12 mouse cellular contexts compared by ENCODE assay signal in the genomic region with DNA sequence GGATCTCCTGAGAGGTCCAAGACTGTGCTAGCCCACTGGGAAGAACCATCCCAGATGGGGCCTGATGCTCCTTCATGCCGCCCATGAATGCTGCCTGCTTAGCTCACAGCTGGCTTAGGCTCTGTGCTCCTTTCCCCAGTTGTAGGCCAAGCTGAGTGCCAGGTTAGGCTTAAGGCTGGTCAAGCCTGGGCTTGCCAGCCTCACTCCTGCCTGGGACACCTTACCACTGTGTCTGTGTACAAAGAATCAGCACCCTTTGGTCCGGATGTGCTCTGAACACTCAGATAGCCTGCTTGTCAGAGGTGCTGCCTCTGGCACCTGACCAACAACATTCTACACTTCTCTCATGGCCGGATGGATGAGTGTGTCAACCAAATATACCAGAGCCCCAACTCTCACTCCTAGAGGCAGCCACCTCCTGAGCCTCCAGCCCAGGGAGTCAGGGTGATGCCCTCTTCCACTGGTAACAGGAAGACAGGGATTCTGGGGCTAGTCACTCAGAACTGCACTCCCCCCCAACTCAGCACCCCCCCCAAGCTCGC. TPM values are rescaled to one million over a fixed set of nuclear protein-coding genes. Genes with fewer than 3 reads are reported as not detected.
DNase-seq lines count a peak whose midpoint lies in the region; ATAC-seq and TF ChIP-seq lines count a peak whose summit lies in the region.
"Had no signal": no experiment of that assay in that cellular context is flagged by ENCODE, and none has a peak within 500 bp of the region (broad histone marks: within the 10 kb centered on the region; RNA-seq: fewer than 3 reads in every experiment).

No protein-coding gene starts in this region.

- peaks cover 9% of the 10 kb centered on the region for H3K4me1 ChIP-seq in heart, embryonic 16.5 days (ENCODE audit: control insufficient read depth, insufficient read depth, low read length)
- H3K4me1 ChIP-seq in heart, embryonic 11.5 days (ENCODE audit: control insufficient read depth, insufficient read depth, low read length): peaks cover 21% of the 10 kb centered on the region
- H3K4me1 ChIP-seq in lung, embryonic 15.5 days: peaks cover 90% of the 10 kb centered on the region
- peaks cover 36% of the 10 kb centered on the region for H3K4me1 ChIP-seq in lung, adult 2 months (ENCODE audit: control insufficient read depth, insufficient read depth, low read length)
- H3K4me1 ChIP-seq in embryonic facial prominence, embryonic 12.5 days: peaks cover 18% of the 10 kb centered on the region
- peaks cover 60% of the 10 kb centered on the region for H3K4me1 ChIP-seq in stomach, embryonic 15.5 days

- H3K36me3 ChIP-seq in heart, embryonic 16.5 days (ENCODE audit: control insufficient read depth, insufficient read depth): no peaks in the 10 kb centered on the region
- H3K36me3 ChIP-seq in heart, embryonic 11.5 days (ENCODE audit: control insufficient read depth, insufficient read depth, low read length): no peaks in the 10 kb centered on the region
- H3K36me3 ChIP-seq in lung, embryonic 15.5 days: no peaks in the 10 kb centered on the region
- no peaks in the 10 kb centered on the region for H3K36me3 ChIP-seq in embryonic facial prominence, embryonic 12.5 days
- H3K36me3 ChIP-seq in stomach, embryonic 15.5 days: no peaks in the 10 kb centered on the region

- H3K27ac ChIP-seq in heart, embryonic 16.5 days (ENCODE audit: low read length): 0 out of 2 replicates have a peak overlapping the region, but pooled peaks have one; percentile 9
- H3K27ac ChIP-seq in heart, embryonic 11.5 days (ENCODE audit: low read depth, low read length): no peak overlapping the region
- H3K27ac ChIP-seq in lung, embryonic 15.5 days: peak overlapping the region; percentile 80
- 0 out of 2 replicates have a peak overlapping the region, but pooled peaks have one; percentile 3 for H3K27ac ChIP-seq in embryonic facial prominence, embryonic 12.5 days
- H3K27ac ChIP-seq in stomach, embryonic 15.5 days: peak overlapping the region; percentile 32; the same call in 1 of the 2 replicates

- H3K9ac ChIP-seq in heart, embryonic 16.5 days (ENCODE audit: low read length): no peak overlapping the region
- no peak overlapping the region for H3K9ac ChIP-seq in heart, embryonic 11.5 days (ENCODE audit: low read depth, low read length)
- no peak overlapping the region for H3K9ac ChIP-seq in lung, embryonic 15.5 days
- no peak overlapping the region for H3K9ac ChIP-seq in embryonic facial prominence, embryonic 12.5 days
- H3K9ac ChIP-seq in stomach, embryonic 15.5 days: no peak overlapping the region

- no peaks in the 10 kb centered on the region for H3K27me3 ChIP-seq in heart, embryonic 16.5 days (ENCODE audit: control insufficient read depth, insufficient read depth, low read length)
- H3K27me3 ChIP-seq in heart, embryonic 11.5 days (ENCODE audit: control insufficient read depth, insufficient read depth, low read length): no peaks in the 10 kb centered on the region; the same call in 1 of the 2 replicates
- no peaks in the 10 kb centered on the region for H3K27me3 ChIP-seq in lung, embryonic 15.5 days
- no peaks in the 10 kb centered on the region for H3K27me3 ChIP-seq in embryonic facial prominence, embryonic 12.5 days
- no peaks in the 10 kb centered on the region for H3K27me3 ChIP-seq in stomach, embryonic 15.5 days (replicated peaks)

- H3K4me3 ChIP-seq in heart, embryonic 16.5 days (ENCODE audit: low read length): no peak overlapping the region
- H3K4me3 ChIP-seq in heart, embryonic 11.5 days (ENCODE audit: low read depth, low read length): no peak overlapping the region
- H3K4me3 ChIP-seq in lung, embryonic 15.5 days: no peak overlapping the region
- no peak overlapping the region for H3K4me3 ChIP-seq in lung, adult 2 months (replicated peaks; ENCODE audit: extremely low read depth, low read depth, low read length)
- no peak overlapping the region for H3K4me3 ChIP-seq in embryonic facial prominence, embryonic 12.5 days
- no peak overlapping the region for H3K4me3 ChIP-seq in stomach, embryonic 15.5 days (replicated peaks)
- H3K4me3 ChIP-seq: erythroblast, embryonic 14.5 days had no signal

- peak; percentile 49 for ATAC-seq in heart, embryonic 16.5 days (replicated peaks; ENCODE audit: extremely low read depth, insufficient read depth, low FRiP score)
- no peak for ATAC-seq in heart, embryonic 11.5 days (replicated peaks; ENCODE audit: insufficient number of reproducible peaks, low FRiP score, low TSS enrichment)
- ATAC-seq in lung, embryonic 15.5 days (ENCODE audit: borderline replicate concordance, extremely low read depth, low FRiP score, low TSS enrichment): 0 out of 2 replicates have a peak, but pooled peaks have one; percentile 4
- ATAC-seq in embryonic facial prominence, embryonic 12.5 days (ENCODE audit: insufficient number of reproducible peaks, insufficient read depth, low FRiP score, low TSS enrichment): no peak
- no peak for ATAC-seq in stomach, embryonic 15.5 days (ENCODE audit: insufficient read depth, low FRiP score, low read depth)

- DNase-seq in lung, adult 2 months: no peak
- no peak for DNase-seq in c-Kit-positive CD71-positive TER-119-positive erythroid progenitor cells, embryonic 14.5 days (ENCODE audit: low spot score)
- no peak for DNase-seq in cerebellum, postnatal 4 days (ENCODE audit: low spot score in 2 of 2)
- DNase-seq: cerebellum, postnatal 10 days; layer of hippocampus, postnatal 36 days; thymus, postnatal 25 days had no signal

- H3K9me3 ChIP-seq in heart, embryonic 16.5 days (replicated peaks; ENCODE audit: control insufficient read depth, low read length): no peaks in the 10 kb centered on the region
- H3K9me3 ChIP-seq in heart, embryonic 11.5 days (replicated peaks; ENCODE audit: control insufficient read depth, low read length): no peaks in the 10 kb centered on the region
- no peaks in the 10 kb centered on the region for H3K9me3 ChIP-seq in lung, embryonic 15.5 days
- H3K9me3 ChIP-seq in embryonic facial prominence, embryonic 12.5 days: no peaks in the 10 kb centered on the region
- H3K9me3 ChIP-seq in stomach, embryonic 15.5 days: no peaks in the 10 kb centered on the region

- no peak for TF ChIP-seq CTCF in lung, adult 2 months (IDR thresholded peaks at IDR 0.05; ENCODE audit: insufficient read depth, low read length)

- TF ChIP-seq POLR2A in lung, adult 2 months (IDR thresholded peaks at IDR 0.05; ENCODE audit: borderline replicate concordance, extremely low read depth, low read depth, low read length): no peak

- 43% methylated on average over 4 of the region's 4 CpGs for WGBS in heart, embryonic 16.5 days
- 64% methylated on average over 4 of the region's 4 CpGs for WGBS in heart, embryonic 11.5 days (ENCODE audit: insufficient replicate concordance)
- 47% methylated on average over 4 of the region's 4 CpGs for whole genome bisulfite sequencing in lung, embryonic 15.5 days
- WGBS in lung, adult 2 months: 59% methylated on average over 4 of the region's 4 CpGs
- 58% methylated on average over 4 of the region's 4 CpGs for WGBS in embryonic facial prominence, embryonic 12.5 days
- WGBS in stomach, embryonic 15.5 days: 61% methylated on average over 4 of the region's 4 CpGs

- H3K4me2 ChIP-seq in heart, embryonic 16.5 days (ENCODE audit: low read depth, low read length): no peak overlapping the region
- H3K4me2 ChIP-seq in heart, embryonic 11.5 days: no peak overlapping the region
- no peak overlapping the region for H3K4me2 ChIP-seq in lung, embryonic 15.5 days
- no peak overlapping the region for H3K4me2 ChIP-seq in embryonic facial prominence, embryonic 12.5 days (replicated peaks)
- no peak overlapping the region for H3K4me2 ChIP-seq in stomach, embryonic 15.5 days

RNA-seq across cellular contexts. Expression of a gene that starts 15.0 kb away (rescaled TPM):
- 0.89 and 0.92 TPM in 2 replicates for polyA plus RNA-seq in heart, embryonic 16.5 days (2015; fragmentation: Nextera tagmentation; extraction: Ambion mirVana)
- polyA plus RNA-seq in heart, embryonic 11.5 days (2014; fragmentation: Nextera tagmentation; extraction: Ambion mirVana): 0.66 and 0.79 TPM in 2 replicates
- polyA plus RNA-seq in lung, embryonic 15.5 days (2015; fragmentation: Nextera tagmentation; extraction: Ambion mirVana): 3.1 and 3.2 TPM in 2 replicates
- polyA plus RNA-seq in lung, adult 2 months (2012; rRNA removed): 15.3 TPM in 2 replicates
- 3.0 and 3.1 TPM in 2 replicates for polyA plus RNA-seq in embryonic facial prominence, embryonic 12.5 days (2016; fragmentation: Nextera tagmentation; extraction: Ambion mirVana)
- 3.3 and 3.7 TPM in 2 replicates for polyA plus RNA-seq in stomach, embryonic 15.5 days (2015; fragmentation: Nextera tagmentation; extraction: Ambion mirVana)

RNA-seq across cellular contexts. Expression of a gene that starts 49.1 kb away (rescaled TPM):
- 4.2 TPM in 2 replicates for polyA plus RNA-seq in heart, embryonic 16.5 days (2015; fragmentation: Nextera tagmentation; extraction: Ambion mirVana)
- 22.7 and 23.0 TPM in 2 replicates for polyA plus RNA-seq in heart, embryonic 11.5 days (2014; fragmentation: Nextera tagmentation; extraction: Ambion mirVana)
- polyA plus RNA-seq in lung, embryonic 15.5 days (2015; fragmentation: Nextera tagmentation; extraction: Ambion mirVana): 5.6 and 6.5 TPM in 2 replicates
- polyA plus RNA-seq in lung, adult 2 months (2012; rRNA removed): 54.8 and 62.8 TPM in 2 replicates
- polyA plus RNA-seq in embryonic facial prominence, embryonic 12.5 days (2016; fragmentation: Nextera tagmentation; extraction: Ambion mirVana): 1.9 and 2.5 TPM in 2 replicates
- 17.5 and 17.8 TPM in 2 replicates for polyA plus RNA-seq in stomach, embryonic 15.5 days (2015; fragmentation: Nextera tagmentation; extraction: Ambion mirVana)

Comparison
In these comparisons a context has a peak if more than half of its experiments do, and no peak if none do; other contexts are left out.
1. ATAC-seq: peak in heart, embryonic 16.5 days (single experiment) and lung, embryonic 15.5 days (single experiment); none in heart, embryonic 11.5 days (single experiment), embryonic facial prominence, embryonic 12.5 days (single experiment) and stomach, embryonic 15.5 days (single experiment).